Mouse (Mus musculus) midbrain, embryonic 11.5 days (tissue): ENCODE data around the gene Olfr45. TPM values are rescaled to one million over a fixed set of nuclear protein-coding genes. Genes with fewer than 3 reads are reported as not detected.

Experiments
- ATAC-seq: fragments of 200-750 bp; cut with Nextera tagmentation; 2 replicates; pipeline ENCODE4 v1.8.0; 2017; ENCODE audit warnings: moderate TSS enrichment, moderate library complexity; ENCODE audit not compliant: low FRiP score
- DNase-seq: peaks from one replicate; pipeline ENCODE4 v3.0.0; 2015; ENCODE audit warnings: low spot score; ENCODE audit errors: missing footprints
- H3K27ac ChIP-seq: fragments of 300-500 bp; sonication (generic); 2 replicates; pipeline ENCODE4 v1.5.1; 2014; ENCODE audit warnings: low read depth, low read length
- H3K27me3 ChIP-seq: fragments of 300-500 bp; sonication (generic); 2 replicates; pipeline ENCODE4 v1.6.1; 2014; ENCODE audit warnings: mild to moderate bottlenecking, low read length, moderate library complexity, mixed read lengths; ENCODE audit not compliant: control insufficient read depth, insufficient read depth
- H3K36me3 ChIP-seq: fragments of 300-500 bp; sonication (generic); 2 replicates; pipeline ENCODE4 v1.6.1; 2014; ENCODE audit warnings: mild to moderate bottlenecking, low read length, moderate library complexity, mixed read lengths; ENCODE audit not compliant: control insufficient read depth, insufficient read depth
- H3K4me1 ChIP-seq: fragments of 300-500 bp; sonication (generic); 2 replicates; pipeline ENCODE4 v1.6.1; 2014; ENCODE audit warnings: low read length; ENCODE audit not compliant: control insufficient read depth, insufficient read depth
- H3K4me2 ChIP-seq: fragments of 300-500 bp; sonication (generic); 2 replicates; pipeline ENCODE4 v1.6.1; 2014; ENCODE audit warnings: mild to moderate bottlenecking, moderate library complexity
- H3K4me3 ChIP-seq: fragments of 300-500 bp; sonication (generic); 2 replicates; pipeline ENCODE4 v1.5.1; 2014; ENCODE audit warnings: low read depth, low read length
- H3K9ac ChIP-seq: fragments of 300-500 bp; sonication (generic); 2 replicates; pipeline ENCODE4 v1.6.1; 2014; ENCODE audit warnings: low read length
- H3K9me3 ChIP-seq: fragments of 300-500 bp; sonication (generic); 2 replicates; pipeline ENCODE4 v1.6.1; 2016; ENCODE audit warnings: low read length; ENCODE audit not compliant: control insufficient read depth
- WGBS: fragments of 180-500 bp; shearing (Covaris S2); extraction: QIAGEN DNeasy Blood & Tissue Kit; methylation state at CpG from one replicate; pipeline ENCODE4 v1.1.7; 2014; 5-methylcytosine and 5-hydroxymethylcytosine counted together
- polyA plus RNA-seq: library from polyadenylated mRNA; unstranded; fragments of >200 nt; fragmentation: Nextera tagmentation; extraction: Ambion mirVana; gene quantifications from 2 replicates; pipeline ENCODE4 v1.2.1, GENCODE M21; 2014

Olfr45 gene
- polyA plus RNA-seq, 1 experiment from 2014 or later, result not detected

DNA sequence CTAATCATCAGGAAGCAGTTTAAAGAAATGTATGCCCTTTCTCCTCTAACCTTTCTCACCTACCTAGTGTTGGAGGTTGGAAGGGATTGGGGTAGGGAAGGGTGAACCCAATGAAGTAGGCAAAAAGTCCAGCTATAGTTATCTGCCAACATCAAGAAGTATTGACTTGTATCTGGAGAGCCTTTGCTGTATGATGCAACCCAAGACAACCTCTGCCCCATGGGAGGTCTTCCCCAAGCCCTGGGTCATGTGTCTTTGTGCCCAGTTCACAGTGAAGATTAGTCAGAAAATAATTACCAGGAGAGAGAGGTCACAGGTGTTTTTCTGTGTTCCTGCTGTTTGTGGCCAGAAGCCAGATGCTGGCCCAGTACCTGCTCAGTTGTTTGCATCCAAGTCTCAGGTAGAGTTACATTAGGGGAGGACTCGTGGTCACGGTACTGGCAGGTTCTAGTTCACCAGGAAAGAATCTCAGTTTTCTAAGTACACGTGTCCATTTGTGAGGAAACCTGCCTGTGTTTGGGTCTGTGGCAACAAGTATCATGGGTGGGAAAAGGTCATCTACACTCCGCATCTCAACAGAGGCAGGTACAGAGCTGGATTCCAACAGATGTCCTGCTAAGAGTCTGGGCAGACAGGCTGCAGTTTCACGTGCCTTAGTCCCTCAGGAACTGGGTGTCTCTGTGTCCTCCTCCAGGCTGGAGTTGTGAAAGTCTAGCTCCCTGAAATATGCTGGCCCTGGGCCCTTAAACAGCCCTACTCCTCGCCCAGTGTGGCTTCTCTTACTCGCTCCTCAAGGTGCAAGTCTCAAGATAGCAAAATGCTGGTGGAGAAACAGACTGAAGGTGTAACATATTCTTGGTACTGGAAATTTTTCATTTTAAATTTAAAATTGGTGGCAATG lies 35.7 kb downstream of the Olfr45 start:
- Histone ChIP-seq H3K4me2 (no peak overlapping the region), H3K27me3 (no peaks in the 10 kb centered on the region), H3K9ac (no peak overlapping the region), H3K27ac (no peak overlapping the region), H3K4me1 (no peaks in the 10 kb centered on the region), H3K36me3 (no peaks in the 10 kb centered on the region), H3K4me3 (no peak overlapping the region), H3K9me3 (no peaks in the 10 kb centered on the region)
- DNase-seq (no peak), ATAC-seq (no peak)
- WGBS, result 84% methylated on average over 7 of the region's 7 CpGs

DNA sequence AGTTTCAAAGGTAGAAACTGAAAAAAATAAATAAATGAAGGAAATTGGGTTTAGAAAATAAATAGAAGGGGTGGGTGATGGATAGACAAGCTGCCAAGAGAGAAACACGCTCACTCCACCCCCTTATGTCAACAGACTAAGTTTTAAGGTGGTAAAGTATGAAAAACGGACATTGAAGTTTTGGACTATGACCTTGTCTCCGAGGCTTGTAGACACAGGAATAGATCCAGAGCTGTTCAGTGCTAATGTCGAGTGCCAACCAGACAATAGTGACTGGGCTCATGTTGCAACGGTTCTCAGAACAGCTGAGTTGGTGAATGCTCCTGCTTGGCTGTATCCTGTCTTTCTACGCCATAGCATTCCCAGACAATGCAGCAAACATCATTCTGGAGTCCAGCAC lies 39.3 kb downstream of the Olfr45 start:
- H3K9ac ChIP-seq, result no peak overlapping the region
- no peak for ATAC-seq
- no peaks in the 10 kb centered on the region for H3K4me1 ChIP-seq
- WGBS, result 85% methylated on average over 6 of the region's 6 CpGs
- H3K27me3 ChIP-seq, result no peaks in the 10 kb centered on the region
- H3K9me3 ChIP-seq, result no peaks in the 10 kb centered on the region
- DNase-seq, result no peak
- H3K4me2 ChIP-seq, result no peak overlapping the region
- H3K27ac ChIP-seq, result no peak overlapping the region
- H3K4me3 ChIP-seq, result no peak overlapping the region
- H3K36me3 ChIP-seq, result no peaks in the 10 kb centered on the region

DNA sequence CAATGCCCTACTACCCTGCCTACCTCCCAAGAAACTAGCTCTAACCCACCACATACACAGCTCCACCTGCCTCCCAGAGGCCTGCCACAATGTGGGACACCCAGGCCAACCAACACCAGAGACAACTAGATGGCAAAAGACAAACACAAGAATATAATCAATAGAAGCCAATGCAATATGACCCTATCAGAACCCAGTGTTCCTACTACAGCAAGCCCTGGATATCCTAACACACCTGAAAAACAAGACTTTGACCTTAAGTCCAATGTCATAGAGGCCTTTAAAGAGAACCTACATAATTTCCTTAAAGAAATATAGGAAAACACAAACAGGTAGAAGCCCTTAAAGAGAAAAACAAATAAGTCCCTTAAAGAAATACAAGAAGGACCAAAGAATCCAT lies 43.8 kb downstream of the Olfr45 start:
- DNase-seq (no peak), ATAC-seq (no peak)
- no peak overlapping the region for H3K9ac ChIP-seq
- no peaks in the 10 kb centered on the region for H3K36me3 ChIP-seq
- H3K9me3 ChIP-seq, result no peaks in the 10 kb centered on the region
- H3K27ac ChIP-seq, result no peak overlapping the region
- H3K4me1 ChIP-seq, result no peaks in the 10 kb centered on the region
- no peak overlapping the region for H3K4me3 ChIP-seq
- H3K27me3 ChIP-seq, result no peaks in the 10 kb centered on the region
- no peak overlapping the region for H3K4me2 ChIP-seq

- no peaks in the 10 kb centered on the region for H3K4me1 ChIP-seq
- DNase-seq (no peak), ATAC-seq (no peak)
- no peaks in the 10 kb centered on the region for H3K36me3 ChIP-seq
- no peak overlapping the region for H3K4me3 ChIP-seq
- no peaks in the 10 kb centered on the region for H3K9me3 ChIP-seq
- H3K4me2 ChIP-seq, result no peak overlapping the region
- H3K27me3 ChIP-seq, result no peaks in the 10 kb centered on the region
- WGBS, result 63% methylated on average over 2 of the region's 2 CpGs
- H3K27ac ChIP-seq, result no peak overlapping the region
- no peak overlapping the region for H3K9ac ChIP-seq
Observed at GRCm38 (mm10) chr7:140733162-140733561, 51.4 kb downstream of the Olfr45 start.

Other genes with a start within 250 kb of the Olfr45 start
- not detected in 2 replicates for gene Olfr533, start 218.6 kb upstream of the Olfr45 start, polyA plus RNA-seq
- not detected in 2 replicates for gene Olfr535, start 197.7 kb upstream of the Olfr45 start, polyA plus RNA-seq
- gene Olfr536, start 174.6 kb upstream of the Olfr45 start, polyA plus RNA-seq, result not detected in 2 replicates
- gene Olfr538, start 114.1 kb upstream of the Olfr45 start, polyA plus RNA-seq, result not detected in 2 replicates
- gene Olfr46, start 80.7 kb upstream of the Olfr45 start, polyA plus RNA-seq, result 0.04 TPM in 1 of 2 replicates, not detected in the other
- not detected in 2 replicates for gene Olfr61, start 53.0 kb upstream of the Olfr45 start, polyA plus RNA-seq
- not detected in 2 replicates for gene Olfr53, start 35.5 kb upstream of the Olfr45 start, polyA plus RNA-seq
- not detected in 2 replicates for gene Olfr539, start 22.0 kb upstream of the Olfr45 start, polyA plus RNA-seq
- not detected in 2 replicates for gene Olfr541, start 15.3 kb downstream of the Olfr45 start, polyA plus RNA-seq
- gene Cyp2e1, start 81.8 kb downstream of the Olfr45 start, polyA plus RNA-seq, result not detected in 2 replicates
- 0.12 TPM in 1 of 2 replicates, not detected in the other for gene Syce1, start 105.9 kb downstream of the Olfr45 start, polyA plus RNA-seq
- gene Zfp941, start 140.2 kb downstream of the Olfr45 start, polyA plus RNA-seq, result 5.4 and 7.1 TPM in 2 replicates
- not detected in 2 replicates for gene Urah, start 153.1 kb downstream of the Olfr45 start, polyA plus RNA-seq
- not detected in 2 replicates for gene Scgb1c1, start 163.6 kb downstream of the Olfr45 start, polyA plus RNA-seq
- gene Odf3, start 165.9 kb downstream of the Olfr45 start, polyA plus RNA-seq, result not detected in 2 replicates
- not detected in 2 replicates for gene Gm45785, start 174.4 kb downstream of the Olfr45 start, polyA plus RNA-seq
- 60.4 and 65.5 TPM in 2 replicates for gene Ric8a, start 175.0 kb downstream of the Olfr45 start, polyA plus RNA-seq
- gene Bet1l, start 175.6 kb downstream of the Olfr45 start, polyA plus RNA-seq, result 23.9 and 25.3 TPM in 2 replicates
- 173 and 182 TPM in 2 replicates for gene Psmd13, start 200.0 kb downstream of the Olfr45 start, polyA plus RNA-seq
- gene Sirt3, start 200.4 kb downstream of the Olfr45 start, polyA plus RNA-seq, result 18.4 and 21.6 TPM in 2 replicates
- not detected in 2 replicates for gene Cox8b, start 218.5 kb downstream of the Olfr45 start, polyA plus RNA-seq
- 0.08 and 0.21 TPM in 2 replicates for gene Nlrp6, start 239.0 kb downstream of the Olfr45 start, polyA plus RNA-seq